Mouse (Mus musculus): ENCODE data around the gene Ahctf1.
"Not testable (repeated sequence)": the region's sequence is repeated elsewhere in the genome, so short reads cannot be mapped to it uniquely, and the experiment has no call there.

The Ahctf1 gene

DNA sequence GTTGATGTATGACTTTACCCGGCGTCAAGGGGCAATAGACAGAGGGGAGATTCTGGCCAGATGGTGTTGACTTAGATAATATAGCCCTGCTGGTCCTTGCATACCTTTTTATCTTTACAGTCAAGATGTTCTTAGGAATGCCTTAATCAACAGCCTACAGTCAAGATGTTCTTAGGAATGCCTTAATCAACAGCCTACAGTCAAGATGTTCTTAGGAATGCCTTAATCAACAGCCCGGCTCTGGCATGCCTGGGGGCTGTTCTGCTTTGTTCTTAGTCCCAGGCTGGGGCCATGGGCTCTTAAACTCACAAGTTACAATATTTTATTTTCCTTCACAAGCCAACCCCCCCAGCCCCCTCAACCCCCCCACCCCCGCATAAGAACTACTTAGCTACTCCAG lies 88.2 kb downstream of the Ahctf1 start:
- not testable (repeated sequence) for DNase-seq (ENCODE audit: low read depth in 2 of 2, low spot score in 2 of 2)

- DNase-seq (ENCODE audit: low read depth in 2 of 2, low spot score in 2 of 2) = no peak
These were observed 90.1 kb downstream of the Ahctf1 start for GRCm38 (mm10) chr1:179713367-179713766.

- no peak for DNase-seq (ENCODE audit: low read depth in 2 of 2, low spot score in 2 of 2)
These were observed 90.8 kb downstream of the Ahctf1 start for GRCm38 (mm10) chr1:179712658-179713057.

GRCm38 (mm10) chr1:179710739-179711138 lies 92.7 kb downstream of the Ahctf1 start:
- DNase-seq (ENCODE audit: low read depth in 2 of 2, low spot score in 2 of 2) = no peak

GRCm38 (mm10) chr1:179709390-179709789 lies 94.1 kb downstream of the Ahctf1 start:
- DNase-seq (ENCODE audit: low read depth in 2 of 2, low spot score in 2 of 2) = no peak

DNA sequence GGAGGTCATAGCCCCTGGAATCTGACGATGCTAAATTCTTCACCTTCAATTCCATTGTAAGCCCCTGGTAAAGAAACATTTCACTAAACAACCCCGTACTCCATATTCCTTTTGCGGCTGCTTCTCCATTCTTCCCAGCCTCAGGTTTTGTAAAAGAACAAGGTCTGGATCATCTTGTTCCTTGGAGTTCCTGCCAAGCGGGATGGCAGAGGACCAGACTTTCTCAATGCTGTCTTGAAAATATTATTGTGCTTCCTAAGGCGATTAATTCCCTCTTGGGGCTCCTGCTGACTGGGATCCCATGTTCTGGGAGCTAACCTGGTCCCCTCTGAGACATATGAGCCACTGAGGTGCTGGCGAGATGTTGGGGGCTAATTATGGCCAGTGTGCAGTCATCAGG lies 98.3 kb downstream of the Ahctf1 start:
- DNase-seq (ENCODE audit: low read depth in 2 of 2, low spot score in 2 of 2) = no peak

GRCm38 (mm10) chr1:179704150-179704549 lies 99.3 kb downstream of the Ahctf1 start:
- no peak for DNase-seq (ENCODE audit: low read depth in 2 of 2, low spot score in 2 of 2)

Measured in CD8-positive naive resting alpha-beta T cell, adult 2 months (primary cell).